Mouse (Mus musculus): ENCODE results near the gene Gadd45g.

DNA sequence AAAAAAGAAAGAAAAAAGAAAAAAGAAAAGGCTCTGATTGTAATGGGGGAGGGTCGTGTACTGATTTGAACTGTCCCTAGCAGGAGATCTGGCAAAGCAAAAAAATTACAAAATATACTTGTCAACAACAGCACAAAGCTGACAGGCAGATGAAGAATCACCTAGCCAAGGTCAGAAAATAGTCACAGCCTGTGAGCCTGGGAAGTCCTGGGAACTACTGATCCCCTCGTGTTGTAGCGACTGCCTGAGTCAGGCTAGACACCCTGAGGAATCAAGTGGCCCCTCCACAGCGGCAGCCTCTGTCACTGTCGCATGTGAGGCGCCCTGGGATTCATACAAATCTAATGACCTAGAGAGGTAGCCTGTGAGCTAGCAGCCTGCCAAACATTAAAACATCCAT, 27.1 kb upstream of the Gadd45g start:
- TF ChIP-seq CHD2 (IDR thresholded peaks at IDR 0.05; ENCODE audit: low read depth, low read length) (no peak), ZC3H11A (IDR thresholded peaks at IDR 0.05; ENCODE audit: borderline replicate concordance, low read depth, low read length) (no peak)
